Mouse (Mus musculus) stomach, embryonic 15.5 days (tissue): Measurements from ENCODE around the gene Shroom3. TPM values are rescaled to one million over a fixed set of nuclear protein-coding genes. Genes with fewer than 3 reads are reported as not detected.

ENCODE experiments used
- ATAC-seq: fragments of 200-750 bp; cut with Nextera tagmentation; 2 replicates; pipeline ENCODE4 v1.8.0; 2017; ENCODE audit warnings: low read depth, moderate number of reproducible peaks, moderate TSS enrichment; ENCODE audit not compliant: insufficient read depth, low FRiP score
- H3K27ac ChIP-seq: fragments of 300-500 bp; sonication (generic); 2 replicates; pipeline ENCODE4 v1.5.1; 2015; ENCODE audit warnings: mild to moderate bottlenecking, inconsistent platforms
- H3K27me3 ChIP-seq: fragments of 300-500 bp; sonication (generic); replicated peaks from 2 replicates; pipeline ENCODE4 v1.6.1; 2015; ENCODE audit warnings: inconsistent platforms
- H3K36me3 ChIP-seq: fragments of 300-500 bp; sonication (generic); 2 replicates; pipeline ENCODE4 v1.6.1; 2015; ENCODE audit warnings: inconsistent platforms
- H3K4me1 ChIP-seq: fragments of 300-500 bp; sonication (generic); 2 replicates; pipeline ENCODE4 v1.6.1; 2015; ENCODE audit warnings: inconsistent platforms
- H3K4me2 ChIP-seq: fragments of 300-500 bp; sonication (generic); 2 replicates; pipeline ENCODE4 v1.6.1; 2015; ENCODE audit warnings: mild to moderate bottlenecking, inconsistent platforms
- H3K4me3 ChIP-seq: fragments of 300-500 bp; sonication (generic); replicated peaks from 2 replicates; pipeline ENCODE4 v1.5.1; 2015; ENCODE audit warnings: inconsistent platforms
- H3K9ac ChIP-seq: fragments of 300-500 bp; sonication (generic); 2 replicates; pipeline ENCODE4 v1.6.1; 2015; ENCODE audit warnings: inconsistent platforms
- H3K9me3 ChIP-seq: fragments of 300-500 bp; sonication (generic); 2 replicates; pipeline ENCODE4 v1.6.1; 2016; ENCODE audit warnings: inconsistent platforms
- WGBS: fragments of 180-500 bp; shearing (Covaris S2); methylation state at CpG from one replicate; pipeline ENCODE4 v1.1.7; 2015; 5-methylcytosine and 5-hydroxymethylcytosine counted together
- polyA plus RNA-seq: library from polyadenylated mRNA; unstranded; fragments of >200 nt; fragmentation: Nextera tagmentation; extraction: Ambion mirVana; gene quantifications from 2 replicates; pipeline ENCODE4 v1.2.1, GENCODE M21; 2015

The Shroom3 gene
- 9.2 and 12.3 TPM in 2 replicates for polyA plus RNA-seq

- no peaks in the 10 kb centered on the region for H3K27me3 ChIP-seq
- H3K36me3 ChIP-seq, result no peaks in the 10 kb centered on the region
- no peak within 1 kb of the TSS for H3K27ac ChIP-seq
- 2% methylated on average over 26 of the region's 26 CpGs for WGBS
- H3K9ac ChIP-seq, result no peak within 1 kb of the TSS; the same call in 1 of the 2 replicates
- 0 out of 2 replicates have a peak, but pooled peaks cover 4% of the 10 kb centered on the region for H3K4me1 ChIP-seq
- H3K4me2 ChIP-seq, result peak within 1 kb of the TSS; percentile 74
- H3K4me3 ChIP-seq, result peak within 1 kb of the TSS; percentile 39
- no peaks in the 10 kb centered on the region for H3K9me3 ChIP-seq
- no peak for ATAC-seq
These were observed at the start of gene Shroom3 for GRCm38 (mm10) chr5:92683351-92683807. Gene Shroom3 (plus strand): TSS chr5:92683435.

DNA sequence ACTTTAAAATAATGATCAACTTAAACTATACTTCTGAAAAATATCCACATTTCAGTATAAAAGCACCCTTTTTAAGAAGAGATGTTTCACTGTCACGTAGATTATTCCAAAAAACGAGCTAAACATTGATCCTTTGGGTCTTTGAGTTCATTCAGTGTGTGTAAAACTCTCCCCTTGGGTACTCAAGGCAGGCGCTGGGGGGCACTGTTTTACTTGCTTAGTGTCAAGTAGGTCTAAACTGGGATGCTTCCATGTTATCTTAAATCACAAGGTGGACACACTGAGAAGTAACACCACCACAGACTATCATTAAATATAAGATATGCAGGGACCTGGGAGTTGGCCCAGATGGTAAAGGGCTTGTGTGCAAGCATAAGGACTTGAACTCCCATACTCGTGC, 49.7 kb upstream of the Shroom3 start:
- ATAC-seq, result no peak
- no peak overlapping the region for H3K4me2 ChIP-seq

DNA sequence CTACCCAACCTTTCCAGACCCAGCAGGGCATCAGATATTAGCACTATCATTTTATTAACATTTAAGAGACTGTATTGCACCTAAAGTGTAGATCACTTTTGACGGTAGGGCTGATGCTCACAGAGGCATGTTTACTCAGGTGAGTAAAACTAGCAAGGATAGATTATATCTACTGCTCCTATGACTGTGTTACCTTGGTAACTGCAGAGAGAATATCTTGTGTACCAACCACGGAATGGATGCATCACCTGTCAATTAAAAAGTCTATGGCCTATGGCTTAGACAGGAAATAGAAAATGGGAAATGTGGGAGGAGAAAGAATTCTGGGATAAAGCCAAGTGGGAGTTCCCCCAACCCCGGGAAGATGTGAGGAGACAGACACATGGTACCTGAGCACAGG, 48.3 kb upstream of the Shroom3 start:
- H3K27ac ChIP-seq, result no peak overlapping the region
- no peaks in the 10 kb centered on the region for H3K27me3 ChIP-seq
- no peak overlapping the region for H3K4me2 ChIP-seq
- H3K9me3 ChIP-seq, result no peaks in the 10 kb centered on the region
- no peaks in the 10 kb centered on the region for H3K36me3 ChIP-seq
- 71% methylated on average over 3 of the region's 3 CpGs for WGBS
- no peak for ATAC-seq
- no peaks in the 10 kb centered on the region for H3K4me1 ChIP-seq
- H3K4me3 ChIP-seq, result no peak overlapping the region
- no peak overlapping the region for H3K9ac ChIP-seq

More for the DNA sequence above, 49.7 kb upstream of the Shroom3 start:
- Histone ChIP-seq H3K27me3 (no peaks in the 10 kb centered on the region), H3K27ac (no peak overlapping the region), H3K9ac (no peak overlapping the region), H3K4me1 (no peaks in the 10 kb centered on the region), H3K4me3 (no peak overlapping the region), H3K9me3 (no peaks in the 10 kb centered on the region), H3K36me3 (no peaks in the 10 kb centered on the region)
- 54% methylated on average over 4 of the region's 4 CpGs for WGBS

DNA sequence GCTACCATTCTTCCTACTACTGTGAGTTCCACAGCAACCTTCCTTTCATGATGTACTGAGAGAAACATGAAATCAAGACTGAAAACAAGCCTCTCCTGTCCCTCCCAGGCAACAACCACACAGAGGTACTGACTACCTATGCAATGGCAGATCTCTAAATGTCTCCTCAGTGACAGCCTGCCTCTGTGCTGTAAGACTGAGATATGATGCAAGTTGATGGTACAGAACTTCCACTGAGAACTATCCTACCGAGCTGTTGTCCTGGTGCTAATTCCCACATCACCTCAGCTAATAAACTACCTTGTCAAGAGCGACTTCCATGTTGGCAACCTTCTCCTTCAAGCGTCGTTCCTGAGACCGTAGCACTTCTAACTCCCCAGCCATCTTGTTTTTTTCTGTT, 47.3 kb upstream of the Shroom3 start:
- Histone ChIP-seq H3K4me2 (no peak overlapping the region), H3K27ac (no peak overlapping the region), H3K4me3 (no peak overlapping the region), H3K27me3 (no peaks in the 10 kb centered on the region), H3K36me3 (no peaks in the 10 kb centered on the region), H3K9me3 (no peaks in the 10 kb centered on the region), H3K9ac (no peak overlapping the region), H3K4me1 (no peaks in the 10 kb centered on the region)
- ATAC-seq, result no peak
- 77% methylated on average over 5 of the region's 5 CpGs for WGBS

DNA sequence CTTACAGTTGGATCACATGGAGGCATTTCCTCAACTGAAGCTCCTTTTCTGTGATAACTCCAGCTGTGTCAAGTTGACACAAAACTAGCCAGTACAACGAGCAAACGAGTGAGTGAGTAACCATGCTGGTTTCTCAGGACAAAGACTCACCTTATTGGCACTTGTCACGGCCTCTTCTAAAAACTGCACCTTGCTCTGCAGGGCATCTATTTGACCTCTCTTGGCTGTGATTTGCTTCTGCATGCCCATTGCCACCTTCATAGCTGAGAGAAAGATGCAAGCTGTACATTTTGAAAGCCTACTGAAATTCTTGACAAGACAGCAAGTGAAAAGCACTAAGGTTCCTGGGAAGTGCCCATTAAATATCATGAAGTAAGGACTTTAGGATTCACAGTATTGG, 42.4 kb upstream of the Shroom3 start:
- Histone ChIP-seq H3K36me3 (no peaks in the 10 kb centered on the region), H3K4me2 (no peak overlapping the region), H3K9ac (no peak overlapping the region), H3K27ac (no peak overlapping the region), H3K4me3 (no peak overlapping the region), H3K27me3 (no peaks in the 10 kb centered on the region), H3K4me1 (no peaks in the 10 kb centered on the region), H3K9me3 (no peaks in the 10 kb centered on the region)
- ATAC-seq, result no peak
- WGBS, result 83% methylated on average over 3 of the region's 3 CpGs

DNA sequence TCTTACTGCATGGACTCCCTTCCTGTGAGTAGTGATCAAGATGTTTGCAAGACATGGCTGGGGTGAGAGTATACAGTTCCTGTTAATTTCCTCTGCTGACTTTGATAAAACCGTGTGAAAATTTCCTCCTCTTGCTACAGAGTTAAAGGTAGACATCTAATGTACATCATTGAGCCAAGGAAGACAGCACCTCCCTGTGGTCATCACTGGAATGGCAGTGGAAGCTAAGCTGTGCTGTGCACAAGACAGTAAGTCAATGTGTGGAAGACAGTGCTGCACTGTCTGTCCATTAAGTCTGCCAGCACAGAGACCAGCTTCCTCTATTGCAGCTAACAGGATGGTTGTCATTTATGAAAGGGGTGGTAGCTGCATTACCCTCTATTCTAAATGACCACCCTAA, 27.0 kb upstream of the Shroom3 start:
- ATAC-seq, result no peak
- Histone ChIP-seq H3K4me2 (no peak overlapping the region), H3K27ac (no peak overlapping the region), H3K9ac (no peak overlapping the region), H3K4me1 (no peaks in the 10 kb centered on the region), H3K27me3 (no peaks in the 10 kb centered on the region), H3K36me3 (no peaks in the 10 kb centered on the region), H3K9me3 (no peaks in the 10 kb centered on the region), H3K4me3 (no peak overlapping the region)
- 8% methylated on average over 1 of the region's 1 CpGs for WGBS

GRCm38 (mm10) chr5:92664321-92664720, 18.9 kb upstream of the Shroom3 start:
- no peaks in the 10 kb centered on the region for H3K9me3 ChIP-seq
- 66% methylated on average over 2 of the region's 2 CpGs for WGBS
- H3K27ac ChIP-seq, result no peak overlapping the region
- H3K36me3 ChIP-seq, result no peaks in the 10 kb centered on the region
- H3K4me2 ChIP-seq, result no peak overlapping the region
- no peaks in the 10 kb centered on the region for H3K27me3 ChIP-seq
- no peak for ATAC-seq
- no peak overlapping the region for H3K9ac ChIP-seq
- no peaks in the 10 kb centered on the region for H3K4me1 ChIP-seq
- H3K4me3 ChIP-seq, result no peak overlapping the region

DNA sequence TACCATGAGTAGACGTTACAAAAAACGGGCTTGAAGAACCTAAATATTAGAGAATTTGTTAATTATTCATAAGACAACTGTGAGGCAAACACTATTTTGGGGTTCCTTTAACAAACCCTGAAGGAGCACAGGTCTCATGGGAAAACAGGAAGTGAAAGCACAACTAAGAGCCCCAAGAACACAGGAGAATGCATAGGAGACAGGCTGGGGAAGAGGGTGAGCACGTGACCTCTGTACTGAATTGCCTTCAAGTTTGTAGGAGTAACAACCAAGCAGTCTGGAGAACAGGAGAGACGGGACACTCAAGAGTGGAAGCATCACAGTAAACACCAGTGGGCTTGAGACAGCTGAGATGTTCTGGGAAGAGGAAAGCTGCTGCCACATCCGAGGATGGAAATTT, 16.4 kb upstream of the Shroom3 start:
- ATAC-seq, result no peak
- WGBS, result 79% methylated on average over 5 of the region's 5 CpGs
- Histone ChIP-seq H3K9me3 (no peaks in the 10 kb centered on the region), H3K4me1 (no peaks in the 10 kb centered on the region), H3K9ac (no peak overlapping the region), H3K4me3 (no peak overlapping the region), H3K4me2 (no peak overlapping the region), H3K36me3 (no peaks in the 10 kb centered on the region), H3K27me3 (no peaks in the 10 kb centered on the region), H3K27ac (no peak overlapping the region)

- peak; percentile 87 for ATAC-seq
- H3K36me3 ChIP-seq, result no peaks in the 10 kb centered on the region
- H3K9ac ChIP-seq, result peak within 1 kb of the TSS; percentile 16; the same call in 1 of the 2 replicates
- H3K4me3 ChIP-seq, result peak within 1 kb of the TSS; percentile 47
- H3K4me2 ChIP-seq, result peak within 1 kb of the TSS; percentile 93
- H3K9me3 ChIP-seq, result no peaks in the 10 kb centered on the region
- WGBS, result 13% methylated on average over 50 of the region's 55 CpGs
- peaks cover 11% of the 10 kb centered on the region for H3K4me1 ChIP-seq
- H3K27me3 ChIP-seq, result no peaks in the 10 kb centered on the region
- H3K27ac ChIP-seq, result no peak within 1 kb of the TSS; the same call in 1 of the 2 replicates
These were observed 8.2 kb upstream of the Shroom3 start, which contains the start of gene Ccdc158 for GRCm38 (mm10) chr5:92674859-92675573. Gene Ccdc158 (minus strand): TSS chr5:92675271.

GRCm38 (mm10) chr5:92675574-92675920, 7.7 kb upstream of the Shroom3 start:
- WGBS, result 1% methylated on average over 9 of the region's 9 CpGs
- Histone ChIP-seq H3K4me3 (peak overlapping the region; percentile 47), H3K4me1 (peaks cover 11% of the 10 kb centered on the region), H3K9me3 (no peaks in the 10 kb centered on the region), H3K27me3 (no peaks in the 10 kb centered on the region), H3K9ac (no peak overlapping the region), H3K4me2 (peak overlapping the region; percentile 93), H3K36me3 (no peaks in the 10 kb centered on the region), H3K27ac (no peak overlapping the region; the same call in 1 of the 2 replicates)
- ATAC-seq, result no peak; the same call in 1 of the 2 replicates

- H3K4me1 ChIP-seq, result peaks cover 16% of the 10 kb centered on the region
- no peak overlapping the region for H3K9ac ChIP-seq
- ATAC-seq, result no peak
- H3K9me3 ChIP-seq, result no peaks in the 10 kb centered on the region
- WGBS, result 29% methylated on average over 4 of the region's 4 CpGs
- no peaks in the 10 kb centered on the region for H3K27me3 ChIP-seq
- no peaks in the 10 kb centered on the region for H3K36me3 ChIP-seq
- no peak overlapping the region for H3K4me2 ChIP-seq
- no peak overlapping the region for H3K27ac ChIP-seq
- no peak overlapping the region for H3K4me3 ChIP-seq
These were observed 3.8 kb upstream of the Shroom3 start for GRCm38 (mm10) chr5:92679441-92679840.

GRCm38 (mm10) chr5:92681861-92682260, 1.4 kb upstream of the Shroom3 start:
- Histone ChIP-seq H3K27ac (no peak overlapping the region), H3K4me1 (0 out of 2 replicates have a peak, but pooled peaks cover 4% of the 10 kb centered on the region), H3K4me3 (no peak overlapping the region), H3K4me2 (no peak overlapping the region), H3K9ac (no peak overlapping the region), H3K27me3 (no peaks in the 10 kb centered on the region), H3K9me3 (no peaks in the 10 kb centered on the region), H3K36me3 (no peaks in the 10 kb centered on the region)
- WGBS, result 95% methylated on average over 10 of the region's 10 CpGs
- no peak for ATAC-seq
